Mouse (Mus musculus): Measurements from ENCODE around the gene Pdzrn4.

GRCm38 (mm10) chr15:92491376-92491775 is 94.7 kb downstream of the Pdzrn4 start:
- TF ChIP-seq CTCF (IDR thresholded peaks at IDR 0.05; ENCODE audit: borderline replicate concordance, control insufficient read depth, extremely low read depth, insufficient read depth, low read length, poor library complexity) = no peak
- TF ChIP-seq POLR2A (IDR thresholded peaks at IDR 0.05; ENCODE audit: control insufficient read depth, extremely low read depth, insufficient read depth, low read length, poor library complexity) = no peak
